Mouse (Mus musculus) E14TG2a.4 (cell line): ENCODE results near the gene Elmo1.

ENCODE experiments used
- CTCF ChIP-seq: conservative IDR thresholded peaks from 2 replicates; pipeline ENCODE4 v1.5.1; 2014; ENCODE audit warnings: low read length
- POU5F1 ChIP-seq: IDR thresholded peaks from 2 replicates; pipeline ENCODE4 v1.6.1; 2014; ENCODE audit warnings: low read length, borderline replicate concordance

DNA sequence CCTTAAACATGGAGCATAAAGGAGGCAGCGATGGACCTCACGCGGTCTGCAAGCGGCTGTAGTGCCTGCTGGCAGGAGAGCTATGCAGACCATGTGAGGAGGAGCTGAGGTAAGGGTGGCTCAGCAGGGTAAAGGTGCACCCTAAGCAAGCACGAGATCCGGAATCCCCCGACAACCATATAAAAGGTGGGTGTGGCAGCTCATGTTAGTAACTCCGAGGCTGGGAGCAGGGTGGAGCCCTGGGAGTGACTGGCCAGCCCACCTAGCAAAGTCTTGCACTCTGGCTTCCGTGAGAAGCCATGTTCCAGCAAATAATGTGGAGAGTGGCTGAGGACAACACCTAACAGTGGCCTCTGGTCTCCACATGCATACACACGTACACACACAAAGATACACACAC lies 466.3 kb downstream of the Elmo1 start:
- TF ChIP-seq CTCF (no peak), POU5F1 (no peak)
